Mouse (Mus musculus) left cerebral cortex, adult 18-20 months (tissue): ENCODE data around the gene Cacna1h. TPM values are rescaled to one million over a fixed set of nuclear protein-coding genes. Genes with fewer than 3 reads are reported as not detected.

Source experiments
- DNase-seq, 2 experiments: peaks; one replicate each; pipeline ENCODE4 v3.0.0; 2021 to 2022; ENCODE audit warnings: low spot score in 2 of 2, mixed read lengths in 1 of 2
- total RNA-seq, 2 experiments: library from RNA; stranded (reverse); gene quantifications; 2 replicates each; pipeline ENCODE4 v1.2.3; 2021

Cacna1h gene
- total RNA-seq, 2 experiments from 2014 or later, result 39.6 to 43.7 TPM

DNA sequence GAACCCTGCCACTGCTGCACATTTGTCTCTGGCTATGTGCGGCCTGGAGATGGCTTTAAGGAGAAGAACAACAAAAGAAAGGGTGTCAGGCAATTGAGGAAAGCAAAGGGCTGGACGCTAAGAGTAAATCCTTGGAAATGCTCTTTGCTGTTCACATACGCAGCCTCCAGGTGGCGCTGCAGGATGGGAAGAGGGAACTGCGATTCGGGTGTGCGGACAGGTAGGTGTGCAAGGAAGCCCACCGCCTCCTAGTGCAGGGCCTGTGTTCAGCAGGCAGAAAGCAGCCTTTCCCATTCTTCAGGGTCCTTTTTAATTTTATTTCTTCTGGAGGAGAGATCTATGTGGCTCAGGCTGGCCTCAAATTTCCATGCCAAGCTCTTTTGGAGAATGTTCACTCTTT is 99.6 kb downstream of the Cacna1h start:
- peak; percentile 63 to 71 for DNase-seq

DNA sequence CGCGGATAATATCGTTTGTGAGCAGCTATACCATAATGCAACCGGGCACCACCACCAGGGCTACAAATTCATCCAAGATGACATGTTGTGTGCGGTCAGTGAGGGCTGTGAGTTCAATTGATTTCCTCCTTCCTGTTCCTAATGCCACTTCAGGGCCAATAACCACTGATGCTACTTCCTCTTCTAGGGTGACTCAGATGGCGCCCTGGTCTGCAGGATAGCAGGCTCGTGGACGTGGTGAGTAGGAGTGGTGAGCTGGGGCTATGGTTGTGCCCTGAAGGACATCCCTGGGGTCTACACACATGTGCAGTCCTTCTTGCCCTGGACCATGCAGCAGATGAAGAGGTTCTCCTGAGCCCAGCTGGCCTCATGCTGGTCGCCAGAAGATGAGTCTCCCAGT is 101.3 kb downstream of the Cacna1h start:
- no peak for DNase-seq

Other genes with a start within 250 kb of the Cacna1h start
- gene BC003965, start 249.2 kb downstream of the Cacna1h start, total RNA-seq, result 10 to 100 TPM; 17.8 to 20.5 TPM
- 10 to 100 TPM; 34.2 to 41.3 TPM for gene Unkl, start 245.4 kb downstream of the Cacna1h start, total RNA-seq
- gene Gnptg, start 193.7 kb downstream of the Cacna1h start, total RNA-seq, result 10 to 100 TPM; 74.7 to 77.3 TPM
- 10 to 100 TPM; 21.0 to 24.3 TPM for gene Tsr3, start 193.6 kb downstream of the Cacna1h start, total RNA-seq
- 10 to 100 TPM; 17.5 to 18.7 TPM for gene Baiap3, start 177.4 kb downstream of the Cacna1h start, total RNA-seq
- gene Ube2i, start 159.2 kb downstream of the Cacna1h start, total RNA-seq, result 100 to 1,000 TPM; 218 to 227 TPM
- gene Prss34, start 135.4 kb downstream of the Cacna1h start, total RNA-seq, result not detected
- gene Prss28, start 125.1 kb downstream of the Cacna1h start, total RNA-seq, result not detected
- gene Prss29, start 115.1 kb downstream of the Cacna1h start, total RNA-seq, result not detected
- not detected for gene Tpsab1, start 88.2 kb downstream of the Cacna1h start, total RNA-seq
- gene Tpsb2, start 67.5 kb downstream of the Cacna1h start, total RNA-seq, result not detected
- gene Tpsg1, start 64.5 kb downstream of the Cacna1h start, total RNA-seq, result not detected
- gene Tekt4, start 20.8 kb upstream of the Cacna1h start, total RNA-seq, result 1 to 10 TPM in 1 of 2 experiments, under 1 TPM in 1; 0.49 to 1.2 TPM
- gene Sstr5, start 63.5 kb upstream of the Cacna1h start, total RNA-seq, result 1 to 10 TPM in 1 of 2 experiments, under 1 TPM in 1; 0.75 to 1.1 TPM
- gene Sox8, start 136.9 kb upstream of the Cacna1h start, total RNA-seq, result 10 to 100 TPM; 52.1 to 55.2 TPM
- 10 to 100 TPM; 19.1 to 20.2 TPM for gene Lmf1, start 145.3 kb upstream of the Cacna1h start, total RNA-seq